Mouse (Mus musculus) B cell, adult 2 months (primary cell): ENCODE results near the gene Pfn1.

Experiments
- DNase-seq, 2 experiments: peaks; one replicate each; pipeline ENCODE4 v3.0.0; 2022

The Pfn1 gene

GRCm38 (mm10) chr11:70654198-70654922, at the start of gene Pfn1:
TSS of gene Pfn1 (minus strand) at chr11:70654644.
- peak; percentile 82 to 83 for DNase-seq

GRCm38 (mm10) chr11:70702781-70703180, 48.3 kb upstream of the Pfn1 start:
- DNase-seq = no peak

GRCm38 (mm10) chr11:70701984-70702733, 47.7 kb upstream of the Pfn1 start:
- DNase-seq = no peak

- DNase-seq = no peak
Observed at GRCm38 (mm10) chr11:70701221-70701955, 46.9 kb upstream of the Pfn1 start.

GRCm38 (mm10) chr11:70700613-70701012, 46.2 kb upstream of the Pfn1 start:
- DNase-seq = peak; percentile 54 to 63

- peak; percentile 97 to 98 for DNase-seq
Observed at GRCm38 (mm10) chr11:70699722-70700556, 45.5 kb upstream of the Pfn1 start, which contains the start of the genes Inca1 and Kif1c. TSS of gene Inca1 (minus strand) at chr11:70700155. TSS of gene Kif1c (plus strand) at chr11:70700548.

- DNase-seq = no peak
Observed at GRCm38 (mm10) chr11:70699051-70699450, 44.6 kb upstream of the Pfn1 start.

- peak; percentile 39 to 60 for DNase-seq
Observed at GRCm38 (mm10) chr11:70697376-70697775, 42.9 kb upstream of the Pfn1 start.

GRCm38 (mm10) chr11:70693504-70693903, 39.1 kb upstream of the Pfn1 start:
- DNase-seq = no peak

- no peak for DNase-seq
Observed at GRCm38 (mm10) chr11:70689578-70689977, 35.1 kb upstream of the Pfn1 start.

- no peak for DNase-seq
Observed at GRCm38 (mm10) chr11:70688372-70688771, 33.9 kb upstream of the Pfn1 start.

- peak; percentile 84 to 85 for DNase-seq
Observed at GRCm38 (mm10) chr11:70687601-70688199, 33.3 kb upstream of the Pfn1 start, which contains the start of gene Camta2. TSS of gene Camta2 (minus strand) at chr11:70688105.

GRCm38 (mm10) chr11:70686901-70687566, 32.6 kb upstream of the Pfn1 start:
- no peak for DNase-seq

- no peak for DNase-seq
Observed at GRCm38 (mm10) chr11:70683640-70684039, 29.2 kb upstream of the Pfn1 start.

- peak; percentile 50 to 51 for DNase-seq
Observed at GRCm38 (mm10) chr11:70681897-70682581, 27.6 kb upstream of the Pfn1 start.

GRCm38 (mm10) chr11:70681170-70681569, 26.7 kb upstream of the Pfn1 start:
- DNase-seq = no peak

- peak; percentile 60 to 64 for DNase-seq
Observed at GRCm38 (mm10) chr11:70679894-70680293, 25.4 kb upstream of the Pfn1 start.

GRCm38 (mm10) chr11:70679361-70679760, 24.9 kb upstream of the Pfn1 start:
- no peak for DNase-seq

- no peak for DNase-seq
Observed at GRCm38 (mm10) chr11:70678576-70678975, 24.1 kb upstream of the Pfn1 start.

- DNase-seq = no peak
Observed at GRCm38 (mm10) chr11:70678092-70678491, 23.6 kb upstream of the Pfn1 start.

GRCm38 (mm10) chr11:70674501-70674900, 20.1 kb upstream of the Pfn1 start:
- no peak for DNase-seq
